In genomic region chr5:24854256-24854655, GRCm38 (mm10) we compare ENCODE assay signal across 22 mouse cellular contexts. TPM values are rescaled to one million over a fixed set of nuclear protein-coding genes. Genes with fewer than 3 reads are reported as not detected.
DNase-seq lines count a peak whose midpoint lies in the region; ATAC-seq lines count a peak whose summit lies in the region.
"Had no signal": no experiment of that assay in that cellular context is flagged by ENCODE, and none has a peak within 500 bp of the region (broad histone marks: within the 10 kb centered on the region; RNA-seq: fewer than 3 reads in every experiment).

No protein-coding gene starts in this region.

- no peaks in the 10 kb centered on the region for H3K9me3 ChIP-seq in liver, embryonic 11.5 days (ENCODE audit: control insufficient read depth, low read length)
- H3K9me3 ChIP-seq: hindbrain, embryonic 15.5 days; limb, embryonic 13.5 days; midbrain, embryonic 15.5 days had no signal

- no peak overlapping the region for H3K4me2 ChIP-seq in liver, embryonic 11.5 days
- H3K4me2 ChIP-seq: hindbrain, embryonic 15.5 days; limb, embryonic 13.5 days; midbrain, embryonic 15.5 days had no signal

- no peaks in the 10 kb centered on the region for H3K36me3 ChIP-seq in liver, embryonic 11.5 days (ENCODE audit: control insufficient read depth, insufficient read depth, low read length)
- H3K36me3 ChIP-seq: hindbrain, embryonic 15.5 days; limb, embryonic 13.5 days; midbrain, embryonic 15.5 days had no signal

- peak; percentile 79 to 84 for DNase-seq in adrenal gland, adult (ENCODE audit: inconsistent age in 2 of 2, low spot score in 1 of 2)
- no peak for DNase-seq in adrenal gland, postnatal 4 days (ENCODE audit: low spot score in 2 of 2)
- DNase-seq in urinary bladder, postnatal 14 days (ENCODE audit: low spot score) = peak; percentile 20
- DNase-seq in urinary bladder, adult 2 months (ENCODE audit: low spot score) = no peak
- DNase-seq in liver, embryonic 11.5 days (ENCODE audit: low spot score) = no peak
- DNase-seq in MN1 (ENCODE audit: low spot score) = no peak
- DNase-seq in kidney, postnatal 4 days = no peak
- no peak for DNase-seq in layer of hippocampus, adult 11-12 months (ENCODE audit: low spot score)
- DNase-seq: cerebellum, adult 2 months; forebrain, postnatal 0 days; gastrocnemius, postnatal 14 days; heart, postnatal 14 days; kidney, adult 11 months; kidney, postnatal 10 days; spleen, adult 18-20 months; thymus, postnatal 14 days had no signal

- peaks cover 16% of the 10 kb centered on the region for H3K4me1 ChIP-seq in liver, embryonic 11.5 days (replicated peaks; ENCODE audit: control insufficient read depth, insufficient read depth, low read length)
- H3K4me1 ChIP-seq: hindbrain, embryonic 15.5 days; limb, embryonic 13.5 days; midbrain, embryonic 15.5 days had no signal

- no peak overlapping the region for H3K4me3 ChIP-seq in liver, embryonic 11.5 days (ENCODE audit: low read depth, low read length)
- H3K4me3 ChIP-seq: hindbrain, embryonic 15.5 days; left cerebral cortex, adult 2 months; limb, embryonic 13.5 days; midbrain, embryonic 15.5 days had no signal

- no peak overlapping the region for H3K9ac ChIP-seq in liver, embryonic 11.5 days (ENCODE audit: low read depth, low read length)
- H3K9ac ChIP-seq: forebrain, postnatal 0 days; hindbrain, embryonic 15.5 days; limb, embryonic 13.5 days; midbrain, embryonic 15.5 days had no signal

- ATAC-seq in liver, embryonic 11.5 days (replicated peaks; ENCODE audit: low FRiP score) = no peak
- ATAC-seq: forebrain, postnatal 0 days; midbrain, embryonic 15.5 days had no signal

- peak overlapping the region; percentile 53; the same call in 1 of the 2 replicates for H3K27ac ChIP-seq in liver, embryonic 11.5 days (ENCODE audit: low read depth, low read length)
- H3K27ac ChIP-seq: hindbrain, embryonic 15.5 days; left cerebral cortex, adult 2 months; limb, embryonic 13.5 days; midbrain, embryonic 15.5 days had no signal

- H3K27me3 ChIP-seq in liver, embryonic 11.5 days (replicated peaks; ENCODE audit: control insufficient read depth, insufficient read depth, low read length) = no peaks in the 10 kb centered on the region
- H3K27me3 ChIP-seq: CH12.LX; hindbrain, embryonic 15.5 days; limb, embryonic 13.5 days; megakaryocyte, embryonic 14.5 days; midbrain, embryonic 15.5 days had no signal

- 82% methylated on average over 3 of the region's 3 CpGs for WGBS in liver, embryonic 11.5 days

RNA-seq across cellular contexts. Expression of gene Rheb, which starts 11.8 kb away (rescaled TPM):
- 10 to 100 TPM; 78.2 to 79.1 TPM for total RNA-seq in adrenal gland, postnatal 4 days (2021)
- 104 and 112 TPM in 2 replicates for polyA plus RNA-seq in urinary bladder, adult 2 months (2012; rRNA removed)
- 168 and 169 TPM in 2 replicates for polyA plus RNA-seq in liver, embryonic 11.5 days (2014; fragmentation: Nextera tagmentation; extraction: Ambion mirVana)

Comparison
In these comparisons a context has a peak if more than half of its experiments do, and no peak if none do; other contexts are left out.
1. DNase-seq: peak in adrenal gland, adult (2 of 2) and urinary bladder, postnatal 14 days (single experiment); none in adrenal gland, postnatal 4 days (0 of 2), urinary bladder, adult 2 months (single experiment), liver, embryonic 11.5 days (single experiment), MN1 (single experiment), kidney, postnatal 4 days (0 of 2) and layer of hippocampus, adult 11-12 months (single experiment).